Mouse (Mus musculus) thymus, adult 18-20 months (tissue): ENCODE measurements around the gene Ntf5.
"Not testable (repeated sequence)": the region's sequence is repeated elsewhere in the genome, so short reads cannot be mapped to it uniquely, and the experiment has no call there.

Experiments
- DNase-seq, 2 experiments: peaks; one replicate each; pipeline ENCODE4 v3.0.0; 2022; ENCODE audit warnings: mixed read lengths in 2 of 2

Ntf5 gene

GRCm38 (mm10) chr7:45437521-45438276 is 24.2 kb downstream of the Ntf5 start, which contains the start of gene Ruvbl2:
Ruvbl2 (minus strand) TSS chr7:45438096.
- DNase-seq: no peak

- DNase-seq: no peak
Observed at GRCm38 (mm10) chr7:45443526-45444420, 30.3 kb downstream of the Ntf5 start.

GRCm38 (mm10) chr7:45446589-45446988 is 33.1 kb downstream of the Ntf5 start:
- no peak for DNase-seq

GRCm38 (mm10) chr7:45447325-45447990 is 34.0 kb downstream of the Ntf5 start:
- no peak for DNase-seq

GRCm38 (mm10) chr7:45449974-45450373 is 36.5 kb downstream of the Ntf5 start:
- DNase-seq: no peak

GRCm38 (mm10) chr7:45451344-45451982 is 38.0 kb downstream of the Ntf5 start:
- peak; percentile 50 to 59 for DNase-seq

GRCm38 (mm10) chr7:45454971-45455370 is 41.5 kb downstream of the Ntf5 start:
- DNase-seq: no peak

GRCm38 (mm10) chr7:45455932-45456696 is 42.6 kb downstream of the Ntf5 start:
- DNase-seq: no peak

GRCm38 (mm10) chr7:45456721-45457203 is 43.3 kb downstream of the Ntf5 start:
- no peak for DNase-seq

- DNase-seq: no peak
Observed at GRCm38 (mm10) chr7:45457204-45458060, 43.9 kb downstream of the Ntf5 start.

- peak; percentile 66 to 74 for DNase-seq
Observed at GRCm38 (mm10) chr7:45458748-45459563, 45.5 kb downstream of the Ntf5 start.

GRCm38 (mm10) chr7:45459564-45460140 is 46.2 kb downstream of the Ntf5 start, which contains the start of gene Ftl1:
Ftl1 (minus strand) TSS chr7:45459884.
- peak; percentile 96 to 98 for DNase-seq

- DNase-seq: no peak
Observed at GRCm38 (mm10) chr7:45460377-45460776, 46.9 kb downstream of the Ntf5 start.

GRCm38 (mm10) chr7:45460860-45461314 is 47.4 kb downstream of the Ntf5 start:
- no peak for DNase-seq

- no peak for DNase-seq
Observed at GRCm38 (mm10) chr7:45461326-45461725, 47.8 kb downstream of the Ntf5 start.

- DNase-seq: no peak
Observed at GRCm38 (mm10) chr7:45461781-45462180, 48.3 kb downstream of the Ntf5 start.

GRCm38 (mm10) chr7:45462325-45462724 is 48.8 kb downstream of the Ntf5 start:
- DNase-seq: no peak

GRCm38 (mm10) chr7:45462868-45463267 is 49.4 kb downstream of the Ntf5 start:
- not testable (repeated sequence) for DNase-seq
